Mouse (Mus musculus) cerebellum, adult 2 months (tissue): ENCODE results near the gene Kif26a. TPM values are rescaled to one million over a fixed set of nuclear protein-coding genes. Genes with fewer than 3 reads are reported as not detected.

Source experiments
- DNase-seq, 2 experiments: peaks; one replicate each; pipeline ENCODE4 v3.0.0; 2021
- H3K27ac ChIP-seq: fragments of 200-500 bp; 2 replicates; pipeline ENCODE4 v1.5.1; 2012; ENCODE audit warnings: low read length, control low read depth, inconsistent platforms; ENCODE audit not compliant: insufficient read depth
- H3K27me3 ChIP-seq: fragments of 200-500 bp; 2 replicates; pipeline ENCODE4 v1.6.1; 2012; ENCODE audit warnings: inconsistent platforms, mild to moderate bottlenecking, low read length, moderate library complexity; ENCODE audit not compliant: control insufficient read depth, insufficient read depth
- H3K4me1 ChIP-seq: fragments of 200-500 bp; 2 replicates; pipeline ENCODE4 v1.6.1; 2011; ENCODE audit warnings: low read length; ENCODE audit not compliant: control insufficient read depth, insufficient read depth
- H3K4me3 ChIP-seq: fragments of 200-500 bp; replicated peaks from 2 replicates; pipeline ENCODE3; 2011; ENCODE audit warnings: mild to moderate bottlenecking, low read depth, low read length, control low read depth; ENCODE audit not compliant: insufficient read depth
- CTCF ChIP-seq: fragments of 200-500 bp; IDR thresholded peaks from 2 replicates; pipeline ENCODE4 v1.5.1; 2011; ENCODE audit warnings: low read depth, mild to moderate bottlenecking, control low read depth, low read length, moderate library complexity, borderline replicate concordance; ENCODE audit not compliant: insufficient read depth
- POLR2A ChIP-seq: fragments of 200-500 bp; IDR thresholded peaks from 2 replicates; pipeline ENCODE4 v1.6.1; 2011; ENCODE audit warnings: low read length, control low read depth, borderline replicate concordance; ENCODE audit not compliant: insufficient read depth
- WGBS: fragments of 180-500 bp; shearing (Covaris S2); methylation state at CpG from one replicate; pipeline ENCODE4 v1.1.7; 2018; 5-methylcytosine and 5-hydroxymethylcytosine counted together
- polyA plus RNA-seq: library from polyadenylated mRNA; depleted of rRNA; stranded (reverse); fragments of >200 nt; gene quantifications from 2 replicates; pipeline ENCODE4 v1.2.3, GENCODE M21; 2012

Kif26a gene
- polyA plus RNA-seq, 1 experiment, result 2.4 TPM

- Histone ChIP-seq H3K4me1 (no peaks in the 10 kb centered on the region), H3K27ac (no peak overlapping the region), H3K4me3 (no peak overlapping the region), H3K27me3 (no peaks in the 10 kb centered on the region)
- no peak for TF ChIP-seq CTCF
- TF ChIP-seq POLR2A, result no peak
- 60% methylated on average over 8 of the region's 8 CpGs for WGBS
- no peak for DNase-seq
These were observed 26.2 kb downstream of the Kif26a start for GRCm38 (mm10) chr12:112172214-112172613.

GRCm38 (mm10) chr12:112177679-112178078 is 31.7 kb downstream of the Kif26a start:
- no peaks in the 10 kb centered on the region for H3K4me1 ChIP-seq
- 41% methylated on average over 19 of the region's 19 CpGs for WGBS
- TF ChIP-seq CTCF (no peak), POLR2A (no peak)

GRCm38 (mm10) chr12:112179687-112180086 is 33.7 kb downstream of the Kif26a start:
- no peak overlapping the region for H3K27ac ChIP-seq
- TF ChIP-seq POLR2A (no peak), CTCF (no peak)
- no peak for DNase-seq
- WGBS, result 64% methylated on average over 13 of the region's 13 CpGs
- no peak overlapping the region for H3K4me3 ChIP-seq
- H3K4me1 ChIP-seq, result no peaks in the 10 kb centered on the region
- 0 out of 2 replicates have a peak, but pooled peaks cover 1% of the 10 kb centered on the region for H3K27me3 ChIP-seq

More at GRCm38 (mm10) chr12:112177679-112178078, 31.7 kb downstream of the Kif26a start:
- H3K27ac ChIP-seq, result no peak overlapping the region
- no peak for DNase-seq
- H3K27me3 ChIP-seq, result no peaks in the 10 kb centered on the region
- H3K4me3 ChIP-seq, result no peak overlapping the region

- DNase-seq, result no peak
- TF ChIP-seq POLR2A, result no peak
- no peak for TF ChIP-seq CTCF
- WGBS, result 54% methylated on average over 7 of the region's 7 CpGs
These were observed 36.1 kb downstream of the Kif26a start for GRCm38 (mm10) chr12:112181921-112182608.

GRCm38 (mm10) chr12:112182609-112182955 is 36.6 kb downstream of the Kif26a start:
- no peak for DNase-seq
- WGBS, result 25% methylated on average over 7 of the region's 7 CpGs

More at GRCm38 (mm10) chr12:112181921-112182608, 36.1 kb downstream of the Kif26a start:
- Histone ChIP-seq H3K4me3 (no peak overlapping the region), H3K27ac (no peak overlapping the region), H3K4me1 (no peaks in the 10 kb centered on the region), H3K27me3 (0 out of 2 replicates have a peak, but pooled peaks cover 1% of the 10 kb centered on the region)

GRCm38 (mm10) chr12:112183675-112184074 is 37.7 kb downstream of the Kif26a start:
- Histone ChIP-seq H3K27me3 (0 out of 2 replicates have a peak, but pooled peaks cover 1% of the 10 kb centered on the region), H3K4me3 (no peak overlapping the region), H3K27ac (no peak overlapping the region), H3K4me1 (no peaks in the 10 kb centered on the region)
- WGBS, result 36% methylated on average over 6 of the region's 6 CpGs
- TF ChIP-seq POLR2A, result no peak
- TF ChIP-seq CTCF, result no peak
- peak in 1 of 2 experiments; percentile 12 for DNase-seq

More at GRCm38 (mm10) chr12:112182609-112182955, 36.6 kb downstream of the Kif26a start:
- H3K4me1 ChIP-seq, result no peaks in the 10 kb centered on the region
- H3K27me3 ChIP-seq, result 0 out of 2 replicates have a peak, but pooled peaks cover 1% of the 10 kb centered on the region
- no peak for TF ChIP-seq CTCF
- TF ChIP-seq POLR2A, result no peak
- H3K4me3 ChIP-seq, result no peak overlapping the region
- no peak overlapping the region for H3K27ac ChIP-seq

- no peaks in the 10 kb centered on the region for H3K4me1 ChIP-seq
- TF ChIP-seq POLR2A (no peak), CTCF (no peak)
- no peak overlapping the region for H3K4me3 ChIP-seq
- no peak for DNase-seq
- H3K27me3 ChIP-seq, result 0 out of 2 replicates have a peak, but pooled peaks cover 1% of the 10 kb centered on the region
- H3K27ac ChIP-seq, result no peak overlapping the region
- 76% methylated on average over 3 of the region's 3 CpGs for WGBS
These were observed 38.4 kb downstream of the Kif26a start for GRCm38 (mm10) chr12:112184390-112184789.

- TF ChIP-seq POLR2A, result no peak
- no peak for TF ChIP-seq CTCF
- Histone ChIP-seq H3K4me1 (no peaks in the 10 kb centered on the region), H3K27me3 (0 out of 2 replicates have a peak, but pooled peaks cover 1% of the 10 kb centered on the region), H3K27ac (no peak overlapping the region), H3K4me3 (no peak overlapping the region)
- 74% methylated on average over 6 of the region's 6 CpGs for WGBS
- no peak for DNase-seq
These were observed 40.9 kb downstream of the Kif26a start for GRCm38 (mm10) chr12:112186899-112187298.
